Mouse (Mus musculus) CH12.LX (cell line): ENCODE measurements at regions not wholly inside any gene's neighbourhood (a gene's known extent, or its start where the extent isn't known, plus 50 kb on each side); places are given as distances from the start of the nearest gene placed in this dataset.

Source experiments
- CTCF ChIP-seq, 2 experiments: IDR thresholded peaks in 1 of 2; conservative IDR thresholded peaks in 1 of 2; 2 replicates each; pipeline ENCODE4 v1.5.1; 2011 to 2012; ENCODE audit warnings: low read depth in 2 of 2, low read length in 2 of 2, improper control_type of control experiment in 1 of 2, inconsistent platforms in 1 of 2, mild to moderate bottlenecking in 1 of 2, moderate library complexity in 1 of 2
- MXI1 ChIP-seq: IDR thresholded peaks from 2 replicates; pipeline ENCODE4 v1.6.1; 2011; ENCODE audit warnings: mild to moderate bottlenecking, low read depth, low read length, improper control_type of control experiment
- NELFE ChIP-seq: IDR thresholded peaks from 2 replicates; pipeline ENCODE4 v1.6.1; 2011; ENCODE audit warnings: low read depth, low read length, improper control_type of control experiment
- ZC3H11A ChIP-seq: IDR thresholded peaks from 2 replicates; pipeline ENCODE4 v1.6.1; 2012; ENCODE audit warnings: low read depth, mild to moderate bottlenecking, inconsistent platforms, low read length, improper control_type of control experiment
- ZNF384 ChIP-seq: IDR thresholded peaks from 2 replicates; pipeline ENCODE4 v1.6.1; 2012; ENCODE audit warnings: low read depth, low read length, improper control_type of control experiment, inconsistent platforms

DNA sequence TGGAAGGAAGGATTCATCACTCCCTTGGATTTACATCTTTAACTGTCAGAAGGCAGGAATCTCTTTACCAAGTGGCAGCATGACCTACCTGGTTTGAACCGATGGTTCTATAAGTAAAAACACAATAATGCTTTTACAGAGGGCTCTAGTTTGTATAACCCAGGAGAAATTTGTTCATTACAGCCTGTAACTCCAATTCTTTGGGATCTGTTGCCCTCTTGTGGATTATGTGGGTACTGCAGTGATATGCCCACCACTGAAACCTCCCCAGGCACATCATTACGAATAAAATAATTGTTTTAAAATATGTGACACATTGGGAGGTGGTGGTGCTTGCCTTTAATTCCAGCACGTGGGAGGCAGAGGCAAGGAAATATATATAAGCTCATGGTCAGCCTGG lies 148.6 kb upstream of the Gmnc start:
- no peak for TF ChIP-seq MXI1
- peak; percentile 92 to 97 for TF ChIP-seq CTCF (conservative IDR thresholded peaks at IDR 0.05 in 1 of 2, IDR thresholded peaks at IDR 0.05 in 1 of 2; ENCODE audit: low read depth in 2 of 2, low read length in 2 of 2)
- TF ChIP-seq NELFE = no peak
- TF ChIP-seq ZNF384 = no peak
- TF ChIP-seq ZC3H11A = peak; percentile 34; the same call in 1 of the 2 replicates
